Mouse (Mus musculus): ENCODE results near the gene Dsel.

DNA sequence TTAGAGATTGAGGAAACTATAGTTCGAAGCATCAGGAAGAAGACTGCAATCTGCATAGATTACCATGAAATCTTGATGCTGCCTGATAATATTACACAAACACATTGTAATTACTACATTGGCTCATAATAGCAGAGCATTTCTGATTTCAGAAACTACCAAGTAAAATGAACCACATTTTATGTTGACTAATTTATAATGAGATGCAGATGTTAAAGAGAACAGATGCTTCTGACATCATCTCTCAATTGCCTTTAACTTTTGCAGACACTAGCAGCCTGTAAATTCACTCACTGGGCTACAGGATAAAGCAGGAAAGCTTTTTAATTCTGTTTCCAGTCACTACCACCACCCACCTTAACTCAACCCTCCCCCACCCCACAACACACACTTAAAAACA is 6.9 kb downstream of the Dsel start:
- no peak for TF ChIP-seq CTCF (IDR thresholded peaks at IDR 0.05; ENCODE audit: control insufficient read depth, insufficient read depth, low read length)
- no peak for TF ChIP-seq POLR2A (IDR thresholded peaks at IDR 0.05; ENCODE audit: borderline replicate concordance, control insufficient read depth, low read depth, low read length)

Data from bone marrow, adult 2 months (tissue).